Mouse (Mus musculus) liver, embryonic 15.5 days (tissue): ENCODE results near the gene Klhl29. TPM values are rescaled to one million over a fixed set of nuclear protein-coding genes. Genes with fewer than 3 reads are reported as not detected.

Experiments used
- ATAC-seq: fragments of 200-750 bp; cut with Nextera tagmentation; 2 replicates; pipeline ENCODE4 v1.8.0; 2017; ENCODE audit warnings: moderate number of reproducible peaks, mild to moderate bottlenecking, moderate library complexity; ENCODE audit not compliant: insufficient read depth
- H3K27ac ChIP-seq: fragments of 300-500 bp; sonication (generic); replicated peaks from 2 replicates; pipeline ENCODE4 v1.5.1; 2015; ENCODE audit warnings: mild to moderate bottlenecking, inconsistent platforms
- H3K27me3 ChIP-seq: fragments of 300-500 bp; sonication (generic); 2 replicates; pipeline ENCODE4 v1.6.1; 2015; ENCODE audit warnings: mild to moderate bottlenecking, inconsistent platforms
- H3K36me3 ChIP-seq: fragments of 300-500 bp; sonication (generic); replicated peaks from 2 replicates; pipeline ENCODE4 v1.6.1; 2015; ENCODE audit warnings: moderate library complexity, mild to moderate bottlenecking, inconsistent platforms
- H3K4me1 ChIP-seq: fragments of 300-500 bp; sonication (generic); replicated peaks from 2 replicates; pipeline ENCODE4 v1.6.1; 2015; ENCODE audit warnings: inconsistent platforms
- H3K4me2 ChIP-seq: fragments of 300-500 bp; sonication (generic); 2 replicates; pipeline ENCODE4 v1.6.1; 2015; ENCODE audit warnings: moderate library complexity, mild to moderate bottlenecking, inconsistent platforms
- H3K4me3 ChIP-seq: fragments of 300-500 bp; sonication (generic); replicated peaks from 2 replicates; pipeline ENCODE4 v1.5.1; 2015; ENCODE audit warnings: mild to moderate bottlenecking, inconsistent platforms
- H3K9ac ChIP-seq: fragments of 300-500 bp; sonication (generic); 2 replicates; pipeline ENCODE4 v1.6.1; 2015; ENCODE audit warnings: moderate library complexity, mild to moderate bottlenecking, inconsistent platforms
- H3K9me3 ChIP-seq: fragments of 300-500 bp; sonication (generic); replicated peaks from 2 replicates; pipeline ENCODE4 v1.6.1; 2016; ENCODE audit warnings: inconsistent platforms
- WGBS: fragments of 180-500 bp; shearing (Covaris S2); methylation state at CpG from one replicate; pipeline ENCODE4 v1.1.7; 2015; ENCODE audit warnings: mixed read lengths; ENCODE audit not compliant: insufficient replicate concordance; 5-methylcytosine and 5-hydroxymethylcytosine counted together
- polyA plus RNA-seq: library from polyadenylated mRNA; unstranded; fragments of >200 nt; fragmentation: Nextera tagmentation; extraction: Ambion mirVana; gene quantifications from 2 replicates; pipeline ENCODE4 v1.2.1, GENCODE M21; 2015

The Klhl29 gene
- polyA plus RNA-seq, 1 experiment from 2014 or later = 0.07 TPM

- no peaks in the 10 kb centered on the region for H3K4me1 ChIP-seq
- no peak overlapping the region for H3K4me2 ChIP-seq
- no peaks in the 10 kb centered on the region for H3K27me3 ChIP-seq
- no peak overlapping the region for H3K4me3 ChIP-seq
- no peaks in the 10 kb centered on the region for H3K36me3 ChIP-seq
- H3K9me3 ChIP-seq = no peaks in the 10 kb centered on the region
- no peak for ATAC-seq
- H3K9ac ChIP-seq = no peak overlapping the region
- WGBS = 59% methylated on average over 4 of the region's 4 CpGs
- H3K27ac ChIP-seq = no peak overlapping the region
Observed at GRCm38 (mm10) chr12:5161631-5162030, 213.9 kb downstream of the Klhl29 start.

DNA sequence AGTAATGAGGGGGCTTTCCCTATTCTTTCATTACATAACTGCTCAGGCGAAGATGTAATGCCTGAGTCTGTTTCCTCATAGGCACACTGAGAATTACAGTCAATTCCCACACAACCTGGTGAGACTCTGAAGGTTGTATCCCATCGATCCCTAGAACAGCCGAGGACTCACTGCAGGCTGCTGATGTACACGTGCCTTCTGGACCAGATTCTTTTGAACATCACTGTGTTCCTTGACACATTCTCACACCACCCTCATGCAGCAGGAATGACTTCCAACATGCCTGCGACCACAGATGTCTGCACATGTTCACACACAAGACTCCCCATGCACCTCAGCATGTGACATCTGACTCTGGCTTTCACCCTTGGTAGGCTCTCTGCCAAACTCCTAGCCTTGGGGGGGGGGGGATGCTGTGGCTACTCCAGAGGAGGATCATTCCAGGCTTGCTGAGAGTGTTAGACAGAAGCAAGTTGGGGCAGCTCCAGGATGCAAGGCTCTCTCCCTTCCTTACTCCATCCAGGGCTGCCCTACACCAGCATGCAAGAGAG is 217.5 kb downstream of the Klhl29 start:
- no peaks in the 10 kb centered on the region for H3K4me1 ChIP-seq
- H3K27me3 ChIP-seq = no peaks in the 10 kb centered on the region
- H3K9ac ChIP-seq = no peak overlapping the region
- H3K36me3 ChIP-seq = no peaks in the 10 kb centered on the region
- no peak for ATAC-seq
- no peak overlapping the region for H3K27ac ChIP-seq
- no peak overlapping the region for H3K4me2 ChIP-seq
- no peaks in the 10 kb centered on the region for H3K9me3 ChIP-seq
- no peak overlapping the region for H3K4me3 ChIP-seq
- 56% methylated on average over 5 of the region's 5 CpGs for WGBS

GRCm38 (mm10) chr12:5157021-5157681 is 218.3 kb downstream of the Klhl29 start:
- no peaks in the 10 kb centered on the region for H3K27me3 ChIP-seq
- H3K4me2 ChIP-seq = no peak overlapping the region
- no peaks in the 10 kb centered on the region for H3K9me3 ChIP-seq
- H3K4me3 ChIP-seq = no peak overlapping the region
- no peak overlapping the region for H3K9ac ChIP-seq
- H3K27ac ChIP-seq = no peak overlapping the region
- H3K4me1 ChIP-seq = no peaks in the 10 kb centered on the region
- WGBS = 57% methylated on average over 6 of the region's 6 CpGs
- no peaks in the 10 kb centered on the region for H3K36me3 ChIP-seq
- no peak for ATAC-seq

DNA sequence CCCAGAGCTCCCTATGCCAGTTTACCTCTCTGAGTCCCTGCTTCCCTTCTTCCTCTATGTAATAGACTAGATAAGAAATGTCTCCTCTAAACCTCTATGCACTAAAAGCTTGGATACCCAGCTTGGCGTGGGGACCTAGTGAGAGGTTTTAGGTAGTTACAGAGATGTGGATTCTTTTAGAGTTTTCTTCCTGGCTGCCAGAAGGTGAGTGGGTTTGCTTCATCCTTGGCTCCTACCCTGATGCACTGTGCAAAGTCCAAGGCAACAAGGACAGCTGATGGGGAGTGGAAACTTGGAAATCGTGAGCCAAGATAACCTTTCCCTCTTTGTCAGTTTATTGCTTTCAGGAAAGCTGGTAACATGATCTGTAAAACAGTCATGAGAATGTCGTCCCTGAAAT is 220.3 kb downstream of the Klhl29 start:
- no peak overlapping the region for H3K4me2 ChIP-seq
- no peaks in the 10 kb centered on the region for H3K27me3 ChIP-seq
- 41% methylated on average over 3 of the region's 3 CpGs for WGBS
- H3K36me3 ChIP-seq = no peaks in the 10 kb centered on the region
- H3K9me3 ChIP-seq = no peaks in the 10 kb centered on the region
- H3K4me1 ChIP-seq = no peaks in the 10 kb centered on the region
- no peak overlapping the region for H3K4me3 ChIP-seq
- H3K27ac ChIP-seq = no peak overlapping the region
- H3K9ac ChIP-seq = no peak overlapping the region
- ATAC-seq = no peak

DNA sequence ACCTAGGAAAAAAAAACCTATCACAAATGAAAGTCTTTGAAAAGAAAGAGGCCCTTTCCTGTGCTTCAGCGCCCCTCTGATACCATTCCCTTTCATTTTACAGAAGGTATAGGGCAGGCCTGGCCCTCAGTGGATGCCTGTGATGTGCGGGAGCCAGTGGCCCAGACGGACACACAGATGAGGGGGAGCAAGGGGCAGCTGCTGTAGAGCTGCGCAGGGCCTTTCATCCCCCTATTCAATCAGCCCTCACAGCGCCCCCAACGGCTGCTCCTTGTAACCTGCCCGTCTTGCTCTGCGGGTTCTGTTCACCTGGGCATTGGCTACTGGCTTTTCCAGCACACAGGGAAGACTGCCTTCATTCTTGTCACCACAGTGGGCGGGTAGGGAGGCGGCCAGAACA is 223.6 kb downstream of the Klhl29 start:
- no peak overlapping the region for H3K27ac ChIP-seq
- no peak for ATAC-seq
- H3K9me3 ChIP-seq = no peaks in the 10 kb centered on the region
- no peak overlapping the region for H3K4me2 ChIP-seq
- no peaks in the 10 kb centered on the region for H3K4me1 ChIP-seq
- H3K27me3 ChIP-seq = no peaks in the 10 kb centered on the region
- H3K9ac ChIP-seq = no peak overlapping the region
- no peak overlapping the region for H3K4me3 ChIP-seq
- WGBS = 29% methylated on average over 10 of the region's 10 CpGs
- no peaks in the 10 kb centered on the region for H3K36me3 ChIP-seq

DNA sequence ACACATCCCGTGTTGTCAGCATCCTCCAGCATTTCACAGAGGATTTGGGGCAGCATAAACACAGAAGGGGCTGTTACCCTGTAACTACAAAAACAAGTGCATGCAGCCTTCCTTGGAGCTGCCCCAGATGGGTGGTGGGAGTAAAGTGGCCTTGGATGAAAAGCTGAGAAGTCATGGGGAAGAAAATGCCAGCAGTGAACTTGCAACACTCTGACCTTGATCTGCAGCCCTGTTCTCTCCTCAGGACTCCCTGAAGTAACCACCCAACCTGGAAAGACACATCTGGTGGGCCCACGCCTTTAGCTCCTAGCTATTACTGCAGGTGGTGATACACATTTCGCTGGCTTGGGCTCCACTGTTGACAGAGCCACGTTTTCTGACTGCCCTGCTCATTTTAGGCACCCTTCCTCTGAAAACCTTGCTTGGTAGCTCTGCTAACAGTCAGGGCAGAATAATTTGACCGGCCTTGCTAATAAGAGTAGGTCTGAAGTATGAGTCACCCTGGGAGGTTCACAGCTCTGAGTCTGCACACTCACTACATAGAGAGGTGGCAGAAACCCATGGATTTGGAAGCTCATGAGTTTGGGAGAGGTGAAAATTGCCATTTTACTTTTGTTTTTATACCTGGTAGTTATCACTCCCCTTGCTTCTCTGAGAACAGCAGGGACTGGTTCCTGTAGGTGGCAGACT is 228.0 kb downstream of the Klhl29 start:
- H3K4me1 ChIP-seq = no peaks in the 10 kb centered on the region
- no peak overlapping the region for H3K4me3 ChIP-seq
- ATAC-seq = no peak
- H3K9ac ChIP-seq = no peak overlapping the region
- 48% methylated on average over 5 of the region's 5 CpGs for WGBS
- H3K27ac ChIP-seq = no peak overlapping the region
- H3K4me2 ChIP-seq = no peak overlapping the region
- no peaks in the 10 kb centered on the region for H3K27me3 ChIP-seq
- H3K36me3 ChIP-seq = no peaks in the 10 kb centered on the region
- no peaks in the 10 kb centered on the region for H3K9me3 ChIP-seq

DNA sequence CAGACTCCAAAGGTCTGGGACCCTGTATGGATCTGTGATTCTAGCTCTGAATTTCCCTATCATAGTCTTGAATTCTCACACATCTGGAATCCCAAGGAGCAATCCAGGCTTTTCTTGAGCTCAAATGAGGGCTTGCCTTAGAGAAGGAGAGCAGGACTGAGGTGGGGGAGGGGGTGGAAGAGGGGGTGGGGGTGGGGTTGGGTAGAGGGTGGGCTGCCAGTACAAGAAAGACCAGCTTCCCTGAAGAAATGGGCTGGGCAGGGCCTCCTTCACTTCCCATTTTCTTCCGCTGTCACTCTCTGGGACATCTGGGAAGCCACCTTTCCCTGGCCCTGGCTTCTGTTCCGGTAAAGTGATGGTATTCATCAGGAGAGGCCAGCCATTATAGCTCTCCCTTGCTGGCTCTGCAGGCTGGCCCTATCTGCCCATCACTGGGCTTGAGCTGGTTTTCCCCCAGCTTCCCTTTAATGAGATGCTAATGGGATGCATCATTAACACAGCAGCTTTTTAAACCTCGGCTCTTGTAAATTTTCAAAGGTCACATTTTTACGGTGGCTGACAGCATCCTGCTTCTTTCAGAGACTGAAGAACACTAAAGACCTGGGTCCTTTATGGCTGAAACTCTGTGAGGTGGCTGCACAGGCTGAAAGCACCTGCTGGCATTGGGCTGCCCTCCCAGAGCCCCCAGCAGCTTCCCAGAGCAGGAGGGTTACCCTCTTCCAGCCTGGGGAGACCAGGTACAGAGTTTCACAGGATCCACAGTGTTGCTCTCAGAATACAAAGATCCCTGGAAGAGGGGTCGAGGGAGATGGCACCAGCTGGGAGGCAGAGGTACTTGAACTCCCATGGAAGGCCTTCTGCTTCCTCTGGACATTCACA is 231.3 kb downstream of the Klhl29 start:
- no peaks in the 10 kb centered on the region for H3K36me3 ChIP-seq
- H3K27ac ChIP-seq = no peak overlapping the region
- no peak overlapping the region for H3K4me3 ChIP-seq
- ATAC-seq = no peak
- no peaks in the 10 kb centered on the region for H3K9me3 ChIP-seq
- no peaks in the 10 kb centered on the region for H3K4me1 ChIP-seq
- no peaks in the 10 kb centered on the region for H3K27me3 ChIP-seq
- no peak overlapping the region for H3K9ac ChIP-seq
- 36% methylated on average over 5 of the region's 5 CpGs for WGBS
- H3K4me2 ChIP-seq = no peak overlapping the region

- Histone ChIP-seq H3K4me2 (no peak overlapping the region), H3K4me1 (no peaks in the 10 kb centered on the region), H3K27ac (no peak overlapping the region), H3K9me3 (no peaks in the 10 kb centered on the region), H3K4me3 (no peak overlapping the region), H3K36me3 (no peaks in the 10 kb centered on the region), H3K9ac (no peak overlapping the region), H3K27me3 (no peaks in the 10 kb centered on the region)
- 61% methylated on average over 5 of the region's 5 CpGs for WGBS
- no peak for ATAC-seq
Observed at GRCm38 (mm10) chr12:5143224-5143623, 232.3 kb downstream of the Klhl29 start.

DNA sequence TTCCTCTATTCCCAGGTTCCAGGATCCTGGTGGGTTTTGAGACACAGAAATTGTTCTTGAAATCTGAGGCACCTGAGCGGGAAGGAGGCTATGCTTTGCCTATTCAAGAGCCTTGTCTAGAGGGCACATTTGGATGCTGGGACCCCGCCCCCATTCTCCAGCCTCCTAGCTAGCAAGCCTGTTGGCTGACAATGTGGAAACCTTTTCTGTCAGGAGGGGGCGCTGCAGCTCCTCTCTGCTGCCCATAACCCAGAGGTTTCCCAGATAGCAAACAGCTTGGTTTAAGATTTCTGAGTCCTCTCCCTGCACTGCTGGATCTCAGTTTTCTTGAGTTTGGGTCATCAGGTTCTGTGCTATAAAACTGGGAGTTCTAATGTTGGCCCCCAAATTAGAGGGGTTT is 232.7 kb downstream of the Klhl29 start:
- H3K9me3 ChIP-seq = no peaks in the 10 kb centered on the region
- no peaks in the 10 kb centered on the region for H3K4me1 ChIP-seq
- H3K4me3 ChIP-seq = no peak overlapping the region
- no peak overlapping the region for H3K4me2 ChIP-seq
- H3K27me3 ChIP-seq = no peaks in the 10 kb centered on the region
- no peak overlapping the region for H3K9ac ChIP-seq
- H3K27ac ChIP-seq = no peak overlapping the region
- WGBS = 10% methylated on average over 3 of the region's 3 CpGs
- no peaks in the 10 kb centered on the region for H3K36me3 ChIP-seq
- no peak for ATAC-seq

DNA sequence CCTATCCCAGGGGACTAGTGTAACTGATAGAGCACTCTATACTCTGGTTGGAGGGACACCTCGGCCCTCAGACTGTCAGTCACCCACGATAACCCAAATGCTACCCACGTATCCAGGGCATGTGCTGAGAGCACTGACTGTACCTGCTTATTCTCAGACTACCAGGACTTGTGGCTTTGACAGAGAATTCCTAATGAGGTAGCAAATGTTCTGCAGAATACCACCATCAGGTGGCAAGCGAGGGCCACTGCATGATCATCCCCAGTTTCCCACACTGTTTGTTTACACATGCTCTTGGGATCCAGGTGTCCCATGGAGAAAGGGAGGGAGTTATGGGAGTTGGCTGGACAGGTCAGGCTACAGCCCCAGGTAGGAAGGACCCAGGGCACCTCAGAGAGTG is 234.4 kb downstream of the Klhl29 start:
- no peak overlapping the region for H3K9ac ChIP-seq
- no peaks in the 10 kb centered on the region for H3K9me3 ChIP-seq
- no peak overlapping the region for H3K27ac ChIP-seq
- no peak overlapping the region for H3K4me2 ChIP-seq
- no peaks in the 10 kb centered on the region for H3K4me1 ChIP-seq
- ATAC-seq = no peak
- no peaks in the 10 kb centered on the region for H3K36me3 ChIP-seq
- H3K4me3 ChIP-seq = no peak overlapping the region
- no peaks in the 10 kb centered on the region for H3K27me3 ChIP-seq
- 46% methylated on average over 4 of the region's 4 CpGs for WGBS

DNA sequence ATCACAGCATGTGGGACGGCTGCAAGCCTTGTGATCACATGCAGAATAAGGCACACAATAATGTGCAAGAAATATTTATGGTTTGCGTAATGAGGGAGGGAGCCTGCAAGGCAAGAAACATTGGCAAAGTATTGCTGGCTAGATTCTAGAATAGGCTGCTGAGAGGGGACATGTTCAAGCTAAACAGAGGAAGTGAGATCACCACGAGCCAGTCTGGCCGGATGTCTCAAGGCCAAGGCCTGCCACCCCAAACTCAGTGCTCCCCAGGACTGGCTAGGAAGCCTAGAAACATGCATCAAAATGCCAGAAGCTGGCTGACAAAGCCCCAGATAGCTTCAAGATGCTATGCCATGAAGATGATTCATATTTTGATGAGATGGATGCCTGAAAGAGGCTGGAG is 236.2 kb downstream of the Klhl29 start:
- H3K9ac ChIP-seq = no peak overlapping the region
- H3K27ac ChIP-seq = no peak overlapping the region
- no peak overlapping the region for H3K4me2 ChIP-seq
- no peaks in the 10 kb centered on the region for H3K27me3 ChIP-seq
- no peaks in the 10 kb centered on the region for H3K9me3 ChIP-seq
- no peak overlapping the region for H3K4me3 ChIP-seq
- ATAC-seq = no peak
- no peaks in the 10 kb centered on the region for H3K36me3 ChIP-seq
- WGBS = 46% methylated on average over 4 of the region's 4 CpGs
- no peaks in the 10 kb centered on the region for H3K4me1 ChIP-seq
